Mouse (Mus musculus) lung, embryonic 14.5 days (tissue): ENCODE measurements at regions not wholly inside any gene's neighbourhood (a gene's known extent, or its start where the extent isn't known, plus 50 kb on each side); places are given as distances from the start of the nearest gene placed in this dataset.
A peak's percentile ranks its signal among the peaks of the same experiment; 100 is the strongest.

Experiments used
- ATAC-seq: fragments of 200-750 bp; cut with Nextera tagmentation; 2 replicates; pipeline ENCODE4 v1.8.0; 2017; ENCODE audit warnings: mild to moderate bottlenecking, moderate TSS enrichment, moderate library complexity; ENCODE audit not compliant: insufficient read depth
- DNase-seq: peaks from one replicate; pipeline ENCODE4 v3.0.0-alpha.2; 2015
- H3K27ac ChIP-seq: fragments of 300-500 bp; sonication (generic); 2 replicates; pipeline ENCODE4 v1.5.1; 2014; ENCODE audit warnings: low read depth, mild to moderate bottlenecking, moderate library complexity
- H3K27me3 ChIP-seq: fragments of 300-500 bp; sonication (generic); 2 replicates; pipeline ENCODE4 v1.6.1; 2014; ENCODE audit warnings: low read length, control low read depth; ENCODE audit not compliant: insufficient read depth
- H3K36me3 ChIP-seq: fragments of 300-500 bp; sonication (generic); 2 replicates; pipeline ENCODE4 v1.6.1; 2014; ENCODE audit warnings: control low read depth; ENCODE audit not compliant: insufficient read depth
- H3K4me1 ChIP-seq: fragments of 300-500 bp; sonication (generic); 2 replicates; pipeline ENCODE4 v1.6.1; 2014; ENCODE audit warnings: antibody characterized with exemption, control low read depth; ENCODE audit not compliant: insufficient read depth
- H3K4me2 ChIP-seq: fragments of 300-500 bp; sonication (generic); 2 replicates; pipeline ENCODE4 v1.6.1; 2014; ENCODE audit warnings: mild to moderate bottlenecking
- H3K4me3 ChIP-seq: fragments of 300-500 bp; sonication (generic); 2 replicates; pipeline ENCODE4 v1.5.1; 2014; ENCODE audit warnings: low read depth, low read length
- H3K9ac ChIP-seq: fragments of 300-500 bp; sonication (generic); 2 replicates; pipeline ENCODE4 v1.6.1; 2014
- H3K9me3 ChIP-seq: fragments of 300-500 bp; sonication (generic); 2 replicates; pipeline ENCODE4 v1.6.1; 2016; ENCODE audit warnings: low read depth, low read length, control low read depth
- CTCF ChIP-seq: IDR thresholded peaks from 2 replicates; pipeline ENCODE4 v1.5.1; 2016; ENCODE audit warnings: antibody characterized with exemption, low read depth
- WGBS: fragments of 180-500 bp; shearing (Covaris S2); extraction: QIAGEN DNeasy Blood & Tissue Kit; methylation state at CpG from one replicate; pipeline ENCODE4 v1.1.7; 2014; 5-methylcytosine and 5-hydroxymethylcytosine counted together

DNA sequence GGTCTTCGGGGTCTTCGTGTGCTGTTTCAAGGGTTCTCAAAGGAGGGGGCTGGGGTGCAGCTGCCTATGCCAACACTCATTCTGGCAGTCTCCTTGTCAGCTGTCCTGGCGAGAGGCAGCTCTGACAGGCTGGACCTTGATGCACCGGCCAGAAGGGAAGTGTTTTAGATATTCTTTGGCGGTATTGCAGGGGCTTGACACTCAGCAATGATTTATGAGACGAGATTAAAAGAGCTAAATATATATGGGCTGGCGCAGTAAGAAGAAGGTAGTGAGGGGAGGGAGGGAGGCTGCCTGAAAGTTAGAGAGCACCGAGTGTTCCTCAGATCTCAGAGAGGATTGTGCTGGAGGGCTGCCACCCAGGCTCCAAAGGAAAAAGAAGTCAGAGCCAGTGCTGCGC lies 50.2 kb upstream of the Pdzd8 start:
- no peak overlapping the region for H3K4me2 ChIP-seq
- DNase-seq (peak; percentile 39), ATAC-seq (peak; percentile 63; the same call in 1 of the 2 replicates)
- no peak overlapping the region for H3K9ac ChIP-seq
- H3K4me1 ChIP-seq: no peaks in the 10 kb centered on the region
- H3K9me3 ChIP-seq: no peaks in the 10 kb centered on the region
- H3K27ac ChIP-seq: no peak overlapping the region
- 24% methylated on average over 9 of the region's 9 CpGs for WGBS
- no peak for TF ChIP-seq CTCF
- H3K4me3 ChIP-seq: no peak overlapping the region
- peaks cover 11% of the 10 kb centered on the region; the same call in 1 of the 2 replicates for H3K27me3 ChIP-seq
- no peaks in the 10 kb centered on the region for H3K36me3 ChIP-seq

DNA sequence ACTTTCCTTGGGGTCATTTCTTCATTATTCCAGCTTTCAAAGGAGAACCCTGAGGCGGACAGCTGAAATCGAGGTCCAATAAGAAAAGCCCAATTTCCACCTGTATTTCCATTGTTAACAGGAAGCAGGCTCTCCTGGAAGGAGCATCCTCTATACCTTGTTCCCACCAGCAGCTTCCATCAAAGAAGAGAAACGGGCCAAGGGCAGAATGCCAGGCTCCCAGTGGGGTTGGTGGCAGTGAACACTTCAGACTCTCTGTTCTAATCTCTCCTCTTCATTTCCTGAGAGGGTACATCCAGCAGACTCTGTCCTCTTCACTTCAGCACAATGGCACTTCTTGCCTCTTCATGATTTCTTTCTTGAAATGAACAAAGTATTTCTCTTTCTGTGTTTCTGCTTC lies 50.9 kb upstream of the Pdzd8 start:
- Histone ChIP-seq H3K36me3 (no peaks in the 10 kb centered on the region), H3K4me1 (no peaks in the 10 kb centered on the region), H3K27ac (no peak overlapping the region), H3K4me2 (no peak overlapping the region), H3K27me3 (peaks cover 14% of the 10 kb centered on the region; the same call in 1 of the 2 replicates), H3K9ac (no peak overlapping the region), H3K9me3 (no peaks in the 10 kb centered on the region), H3K4me3 (no peak overlapping the region)
- DNase-seq (no peak), ATAC-seq (no peak)
- WGBS: 70% methylated on average over 3 of the region's 3 CpGs
- TF ChIP-seq CTCF: no peak

GRCm38 (mm10) chr19:59399849-59400585 lies 54.4 kb upstream of the Pdzd8 start:
- H3K27ac ChIP-seq: no peak overlapping the region
- H3K36me3 ChIP-seq: no peaks in the 10 kb centered on the region
- ATAC-seq: no peak
- 24% methylated on average over 11 of the region's 11 CpGs for WGBS
- H3K4me1 ChIP-seq: no peaks in the 10 kb centered on the region
- no peak overlapping the region for H3K9ac ChIP-seq
- no peaks in the 10 kb centered on the region for H3K9me3 ChIP-seq
- no peak for TF ChIP-seq CTCF
- H3K4me2 ChIP-seq: no peak overlapping the region
- H3K27me3 ChIP-seq: peaks cover 14% of the 10 kb centered on the region; the same call in 1 of the 2 replicates
- DNase-seq: no peak
- H3K4me3 ChIP-seq: no peak overlapping the region

- H3K4me2 ChIP-seq: no peak overlapping the region
Measured at GRCm38 (mm10) chr19:59401304-59401703, 55.7 kb upstream of the Pdzd8 start.

GRCm38 (mm10) chr19:59402097-59402496 lies 56.1 kb upstream of the Emx2 start:
- Histone ChIP-seq H3K4me2 (no peak overlapping the region), H3K4me3 (no peak overlapping the region), H3K9ac (no peak overlapping the region), H3K9me3 (no peaks in the 10 kb centered on the region), H3K4me1 (no peaks in the 10 kb centered on the region), H3K27ac (no peak overlapping the region), H3K36me3 (no peaks in the 10 kb centered on the region), H3K27me3 (peaks cover 14% of the 10 kb centered on the region; the same call in 1 of the 2 replicates)
- TF ChIP-seq CTCF: no peak
- WGBS: 90% methylated on average over 4 of the region's 4 CpGs
- ATAC-seq: no peak
- no peak for DNase-seq

More at GRCm38 (mm10) chr19:59401304-59401703, 55.7 kb upstream of the Pdzd8 start:
- ATAC-seq (no peak), DNase-seq (no peak)
- Histone ChIP-seq H3K36me3 (no peaks in the 10 kb centered on the region), H3K9me3 (no peaks in the 10 kb centered on the region), H3K9ac (no peak overlapping the region), H3K4me1 (no peaks in the 10 kb centered on the region), H3K4me3 (no peak overlapping the region), H3K27me3 (peaks cover 14% of the 10 kb centered on the region; the same call in 1 of the 2 replicates), H3K27ac (no peak overlapping the region)
- WGBS: 62% methylated on average over 3 of the region's 3 CpGs
- TF ChIP-seq CTCF: no peak

- H3K27ac ChIP-seq: no peak overlapping the region
- peaks cover 11% of the 10 kb centered on the region; the same call in 1 of the 2 replicates for H3K27me3 ChIP-seq
- no peaks in the 10 kb centered on the region for H3K36me3 ChIP-seq
- no peak for TF ChIP-seq CTCF
- H3K4me3 ChIP-seq: no peak overlapping the region
- no peaks in the 10 kb centered on the region for H3K4me1 ChIP-seq
- no peak overlapping the region for H3K9ac ChIP-seq
- no peak for ATAC-seq
- H3K9me3 ChIP-seq: no peaks in the 10 kb centered on the region
- WGBS: 86% methylated on average over 2 of the region's 2 CpGs
- no peak for DNase-seq
- H3K4me2 ChIP-seq: no peak overlapping the region
Measured at GRCm38 (mm10) chr19:59404082-59404481, 54.1 kb upstream of the Emx2 start.

DNA sequence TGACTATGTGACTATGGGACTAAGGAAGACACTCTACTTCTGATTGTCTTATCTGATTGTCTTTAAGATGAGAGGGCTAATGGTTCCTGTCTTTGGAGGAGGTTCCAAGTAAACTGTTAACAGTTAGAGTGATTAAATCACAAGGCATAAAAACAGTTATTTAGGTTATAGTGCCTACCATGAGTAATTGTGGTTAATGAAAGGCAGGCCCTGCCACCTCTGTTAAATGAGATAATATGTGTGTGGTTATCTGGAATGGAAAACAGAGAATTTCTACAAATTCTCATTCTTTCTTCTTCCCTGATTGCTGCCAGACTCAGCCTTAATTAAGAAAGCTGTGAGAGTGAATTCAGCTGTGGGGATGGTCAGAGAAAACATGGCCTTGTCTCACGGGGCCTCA lies 53.4 kb upstream of the Emx2 start:
- Histone ChIP-seq H3K27me3 (peaks cover 10% of the 10 kb centered on the region; the same call in 1 of the 2 replicates), H3K36me3 (no peaks in the 10 kb centered on the region), H3K4me3 (no peak overlapping the region), H3K4me2 (no peak overlapping the region), H3K9me3 (no peaks in the 10 kb centered on the region), H3K27ac (no peak overlapping the region), H3K4me1 (no peaks in the 10 kb centered on the region), H3K9ac (no peak overlapping the region)
- DNase-seq: no peak
- WGBS: 70% methylated on average over 1 of the region's 1 CpGs
- no peak for ATAC-seq
- no peak for TF ChIP-seq CTCF
